Mouse (Mus musculus): ENCODE results near the gene Fam243.

GRCm38 (mm10) chr16:92321341-92321740, at the start of gene Fam243:
- no peak for TF ChIP-seq CTCF (IDR thresholded peaks at IDR 0.05; ENCODE audit: control insufficient read depth, insufficient read depth, insufficient replicate concordance, low read depth, low read length)
- peak; percentile 62; the same call in 1 of the 2 replicates for TF ChIP-seq POLR2A (IDR thresholded peaks at IDR 0.05; ENCODE audit: control insufficient read depth, low read depth, low read length)
